Mouse (Mus musculus) adrenal gland, postnatal 10 days (tissue): ENCODE data around the gene Inpp5b. TPM values are rescaled to one million over a fixed set of nuclear protein-coding genes. Genes with fewer than 3 reads are reported as not detected.
"Not testable (repeated sequence)": the region's sequence is repeated elsewhere in the genome, so short reads cannot be mapped to it uniquely, and the experiment has no call there.

ENCODE experiments used
- DNase-seq: peaks from one replicate; pipeline ENCODE4 v3.0.0; 2021; ENCODE audit warnings: mixed read lengths
- total RNA-seq, 2 experiments: library from RNA; stranded (reverse); gene quantifications; 2 replicates each; pipeline ENCODE4 v1.2.3; 2021

Gene Inpp5b
- total RNA-seq, 2 experiments from 2014 or later, result 20.4 to 25.4 TPM

DNA sequence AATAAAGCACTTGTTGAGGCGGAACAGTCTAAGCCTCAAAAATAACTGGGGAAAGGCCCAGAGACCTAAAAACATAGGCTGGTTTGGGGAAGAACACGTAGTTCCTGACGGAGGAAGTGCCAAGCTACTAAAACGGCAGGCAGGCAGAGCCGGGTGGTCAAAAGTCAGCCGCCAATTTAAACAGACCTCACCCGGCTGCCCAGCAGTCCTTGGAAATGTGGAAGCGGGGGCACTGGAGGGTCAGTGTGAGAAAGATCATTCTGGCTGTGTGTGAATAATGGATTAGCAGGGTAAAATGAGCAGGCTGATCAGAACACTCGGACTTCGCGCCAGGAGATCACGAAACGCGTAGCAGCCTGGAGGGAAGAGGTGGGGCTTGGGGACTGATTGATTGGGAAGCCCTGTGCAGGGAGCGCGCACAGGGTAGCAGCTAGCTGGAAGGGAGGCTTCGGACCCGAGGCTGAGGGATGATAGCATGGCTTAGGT, 31.6 kb upstream of the Inpp5b start:
- DNase-seq, result no peak

DNA sequence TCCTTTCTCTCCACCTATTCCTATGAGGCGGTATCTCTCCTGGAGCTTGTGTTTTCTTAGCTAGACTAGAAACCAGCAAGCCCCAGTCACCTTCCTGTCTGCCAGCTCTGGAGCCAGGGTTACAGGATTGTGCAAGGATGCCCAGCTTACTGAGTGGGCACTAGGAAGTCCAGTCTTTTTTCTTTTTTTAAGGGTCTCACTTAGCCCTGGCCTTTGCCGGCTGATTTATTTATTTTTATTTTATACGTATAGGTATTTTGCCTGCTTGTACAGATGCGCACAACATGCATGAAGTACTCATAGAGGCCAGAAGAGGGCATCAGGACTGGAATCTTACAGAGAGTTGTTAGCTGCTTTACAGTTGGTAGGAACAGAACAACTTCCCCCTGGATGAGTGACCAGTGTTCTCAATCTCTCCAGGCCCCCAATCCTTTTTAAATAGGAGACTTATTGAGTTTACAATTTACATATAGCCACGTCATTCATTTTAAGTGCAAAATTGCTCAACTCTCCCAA, 30.8 kb upstream of the Inpp5b start:
- DNase-seq, result no peak

DNA sequence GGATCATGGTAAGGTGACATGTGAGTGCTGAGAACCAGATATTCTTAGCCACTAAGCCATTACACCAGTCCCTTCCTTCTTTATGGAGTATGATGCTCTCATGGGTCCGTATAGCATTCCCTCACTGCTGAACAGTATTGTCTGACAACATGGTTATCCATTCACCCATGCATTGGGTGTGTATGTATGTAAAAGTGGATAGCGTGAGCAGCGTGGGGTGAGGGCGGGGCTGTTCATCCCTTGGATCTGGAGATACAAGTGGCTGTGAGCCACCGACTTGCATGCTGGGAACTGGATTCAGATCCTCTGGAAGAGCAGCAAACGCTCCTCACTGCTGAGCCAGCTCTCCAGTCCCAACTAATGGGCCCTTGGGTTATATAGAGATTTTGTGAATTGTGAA, 29.0 kb upstream of the Inpp5b start:
- no peak for DNase-seq

GRCm38 (mm10) chr4:124713850-124714249, 27.8 kb upstream of the Inpp5b start:
- not testable (repeated sequence) for DNase-seq

GRCm38 (mm10) chr4:124714545-124715481, 26.8 kb upstream of the Inpp5b start, which contains the start of gene Sf3a3:
Gene Sf3a3 (plus strand): TSS chr4:124714776.
- peak; percentile 96 for DNase-seq

- DNase-seq, result no peak
These were observed 22.5 kb upstream of the Inpp5b start for GRCm38 (mm10) chr4:124719101-124719500.

DNA sequence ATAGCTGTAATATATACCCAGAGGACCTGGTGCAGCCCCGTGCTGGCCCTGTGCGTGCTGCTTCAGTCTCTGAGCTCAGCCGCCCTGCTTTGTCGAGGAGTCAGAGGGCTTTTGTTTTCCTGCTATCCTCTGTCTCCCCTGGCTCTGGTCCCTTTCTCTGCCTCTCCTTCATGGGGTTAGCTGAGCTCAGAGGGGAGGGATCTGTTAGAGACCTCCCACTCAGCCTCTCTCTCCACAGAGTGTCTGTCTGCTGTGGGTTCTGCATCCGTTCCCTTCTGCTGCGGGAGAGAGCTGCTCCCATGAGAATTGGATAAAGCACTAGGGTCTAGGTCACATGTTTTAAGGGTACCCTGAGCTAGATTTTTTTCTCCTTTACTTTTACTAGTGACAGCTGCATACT, 15.5 kb upstream of the Inpp5b start:
- DNase-seq, result no peak

DNA sequence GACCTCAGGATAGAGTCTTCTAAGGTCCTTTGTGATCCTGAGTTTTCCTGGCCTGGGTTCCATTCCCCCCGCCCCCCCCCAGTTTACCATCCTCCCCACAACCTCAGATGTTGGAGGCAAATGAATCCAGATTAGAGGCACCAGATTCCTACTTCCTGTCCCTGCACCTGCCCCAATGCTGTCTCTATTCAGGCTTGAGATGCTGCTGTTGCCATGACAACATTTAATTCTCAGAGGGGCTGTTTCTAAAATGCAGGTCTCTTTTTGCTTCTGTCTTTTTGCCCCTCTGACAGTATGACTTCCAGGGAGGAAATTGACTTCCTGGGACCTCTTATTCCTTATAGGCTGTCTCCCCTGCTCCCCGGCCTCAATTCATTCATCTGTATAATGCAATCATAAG, 4.7 kb upstream of the Inpp5b start:
- DNase-seq, result no peak

DNA sequence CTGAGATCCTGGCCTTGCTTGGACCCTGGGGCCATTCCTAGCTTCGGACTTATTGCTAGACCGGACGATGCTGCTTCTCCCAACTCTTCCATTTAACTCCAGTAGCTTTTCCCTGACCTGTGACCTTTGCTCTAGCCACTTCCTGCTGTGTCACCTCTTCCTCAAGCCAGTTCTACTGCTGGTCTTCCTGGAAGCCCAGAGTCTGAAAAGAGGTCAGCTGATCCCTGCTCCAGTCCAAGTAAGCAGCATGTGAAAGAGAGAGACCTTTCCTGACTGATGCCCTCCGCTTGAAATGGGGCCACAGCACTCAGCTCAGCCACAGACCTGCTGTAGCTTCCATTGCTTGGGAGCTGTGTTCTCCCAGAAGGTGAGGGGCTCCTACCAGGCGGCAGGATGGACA, 4.2 kb upstream of the Inpp5b start:
- DNase-seq, result no peak

- no peak for DNase-seq
These were observed 3.6 kb upstream of the Inpp5b start for GRCm38 (mm10) chr4:124738013-124738412.

DNA sequence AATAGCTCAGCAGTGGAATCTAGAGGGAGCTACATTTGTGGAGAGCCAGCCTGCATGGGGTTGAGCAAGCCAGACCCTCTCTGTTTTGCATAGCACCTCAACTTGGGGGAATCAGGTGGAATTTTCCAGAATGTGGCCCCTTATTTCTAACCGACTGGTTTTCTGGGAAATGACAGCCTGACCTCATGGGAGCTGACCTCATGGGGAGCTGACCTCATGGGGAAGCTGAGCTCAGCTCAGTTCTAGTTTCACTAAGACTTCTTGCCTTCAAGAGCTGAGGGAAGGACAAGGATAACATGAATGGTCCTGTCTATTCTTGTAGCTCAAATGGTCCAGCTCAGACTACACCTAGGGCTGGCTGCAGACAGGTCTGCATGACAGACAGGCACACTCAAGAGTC, 2.9 kb upstream of the Inpp5b start:
- DNase-seq, result no peak

- no peak for DNase-seq
These were observed 1.2 kb downstream of the Inpp5b start for GRCm38 (mm10) chr4:124742839-124743238.

DNA sequence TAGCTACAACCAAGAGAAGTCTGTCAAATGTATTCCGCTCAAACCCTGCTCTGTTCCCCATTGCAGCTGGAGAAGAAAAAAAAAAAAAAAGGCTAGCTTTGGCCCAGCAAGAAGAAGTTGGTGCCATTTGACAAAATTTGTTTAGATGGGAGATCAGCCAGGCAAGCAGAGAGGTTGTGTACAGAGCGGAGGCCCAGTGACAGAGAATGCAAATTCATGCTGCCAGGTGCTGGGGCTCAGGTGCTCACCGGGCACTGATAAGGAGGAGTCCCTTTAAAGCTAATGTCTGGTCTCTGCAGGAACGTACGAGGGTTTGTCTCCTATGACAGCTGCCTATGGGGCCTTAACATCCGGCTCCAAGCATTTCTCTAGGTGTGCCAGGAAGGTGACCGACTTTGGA, 4.9 kb downstream of the Inpp5b start:
- no peak for DNase-seq

DNA sequence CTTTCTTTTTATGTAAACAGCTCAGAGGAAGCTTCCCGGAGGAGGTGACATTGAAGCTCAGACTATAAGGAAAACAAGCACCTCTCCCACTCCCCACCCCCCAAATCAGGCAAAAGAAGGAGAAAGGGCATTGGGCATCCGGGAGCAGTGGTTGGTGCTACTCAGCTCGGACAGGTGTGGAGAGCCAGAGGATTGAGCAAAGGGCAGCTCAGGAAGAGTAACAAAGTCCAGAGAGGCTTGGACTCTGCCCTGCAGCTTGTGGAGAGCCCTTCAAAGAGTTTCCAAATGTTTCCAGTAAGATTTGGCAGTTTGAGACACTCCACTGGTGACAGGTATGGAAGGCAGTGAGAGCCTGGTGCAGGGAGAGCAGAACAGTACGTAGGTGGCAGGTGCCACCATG, 6.2 kb downstream of the Inpp5b start:
- no peak for DNase-seq

DNA sequence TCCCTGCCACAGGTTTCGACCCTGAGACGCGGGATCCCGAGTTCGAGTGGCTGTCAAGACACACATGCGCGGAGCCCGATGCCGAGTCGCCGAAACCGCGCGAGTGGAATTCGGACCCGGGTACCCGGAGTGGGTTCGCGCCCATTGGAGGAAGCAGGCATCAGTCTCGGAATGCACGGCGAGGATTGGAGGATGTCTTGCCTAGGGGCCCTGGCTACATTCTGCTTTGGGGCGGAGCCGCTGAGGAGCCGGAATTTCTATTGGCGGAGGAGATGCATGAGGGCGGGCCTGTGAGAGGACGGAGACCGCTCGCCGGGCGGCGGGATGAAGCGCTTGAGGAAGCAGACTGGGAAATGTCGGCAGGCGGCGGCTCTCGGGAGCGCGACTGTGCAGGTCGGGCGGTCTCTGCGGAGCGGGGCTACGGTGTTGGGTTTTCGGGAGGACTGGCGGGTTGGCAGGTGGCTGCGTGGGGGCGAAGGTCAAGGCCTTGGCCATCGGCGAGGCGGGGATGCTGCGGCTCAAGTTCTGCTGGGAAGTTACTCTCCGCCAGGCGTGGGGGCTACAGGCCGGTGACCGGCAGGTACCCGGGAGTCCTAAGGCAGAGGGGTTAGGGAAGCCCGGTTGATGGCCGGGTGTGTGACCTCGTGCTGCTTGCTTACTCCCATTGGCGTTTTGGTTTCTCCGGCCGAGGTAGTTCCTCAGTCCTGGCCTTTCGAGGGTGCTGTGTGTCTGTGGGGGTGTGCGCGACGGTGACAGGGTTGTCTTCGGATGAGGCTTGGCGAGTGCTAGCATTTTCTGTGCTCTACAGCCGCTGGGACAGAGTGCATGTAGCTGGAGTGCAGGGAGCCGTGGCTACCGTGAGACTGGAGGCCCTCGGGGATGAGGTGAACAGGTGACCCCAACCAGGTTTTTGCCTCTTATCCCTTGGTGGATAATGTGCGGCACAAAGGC, 9.9 kb downstream of the Inpp5b start:
- DNase-seq, result peak; percentile 99

- DNase-seq, result peak; percentile 33
These were observed 10.9 kb downstream of the Inpp5b start for GRCm38 (mm10) chr4:124752281-124753199.

GRCm38 (mm10) chr4:124755526-124755925, 13.9 kb downstream of the Inpp5b start:
- no peak for DNase-seq

DNA sequence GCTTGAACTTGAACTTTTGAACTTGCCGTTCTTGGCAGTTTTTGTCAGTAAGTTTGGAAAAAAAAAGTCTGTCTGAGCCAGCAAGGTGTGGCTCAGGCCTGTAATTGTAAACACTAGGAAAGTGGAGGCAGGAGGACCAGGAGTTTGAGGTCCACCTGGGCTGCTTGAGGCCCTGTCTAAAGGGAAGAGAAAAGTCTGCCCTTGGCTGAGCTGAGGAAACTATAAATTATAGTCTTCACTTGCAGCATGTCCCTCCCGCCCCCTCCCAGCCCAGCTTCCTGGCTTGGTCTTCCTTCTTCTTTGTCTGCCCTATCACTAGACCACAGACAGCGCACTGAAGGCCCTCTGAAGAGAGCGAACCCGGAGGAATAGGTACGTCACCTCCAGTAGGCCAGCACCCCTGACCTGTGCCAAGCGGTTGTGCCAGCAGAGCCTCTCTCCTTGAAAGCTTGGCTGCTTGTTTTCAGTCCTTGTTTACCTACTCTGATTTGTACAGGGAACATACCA, 17.7 kb downstream of the Inpp5b start:
- peak; percentile 67 for DNase-seq

- DNase-seq, result no peak
These were observed 19.6 kb downstream of the Inpp5b start for GRCm38 (mm10) chr4:124761201-124761600.

DNA sequence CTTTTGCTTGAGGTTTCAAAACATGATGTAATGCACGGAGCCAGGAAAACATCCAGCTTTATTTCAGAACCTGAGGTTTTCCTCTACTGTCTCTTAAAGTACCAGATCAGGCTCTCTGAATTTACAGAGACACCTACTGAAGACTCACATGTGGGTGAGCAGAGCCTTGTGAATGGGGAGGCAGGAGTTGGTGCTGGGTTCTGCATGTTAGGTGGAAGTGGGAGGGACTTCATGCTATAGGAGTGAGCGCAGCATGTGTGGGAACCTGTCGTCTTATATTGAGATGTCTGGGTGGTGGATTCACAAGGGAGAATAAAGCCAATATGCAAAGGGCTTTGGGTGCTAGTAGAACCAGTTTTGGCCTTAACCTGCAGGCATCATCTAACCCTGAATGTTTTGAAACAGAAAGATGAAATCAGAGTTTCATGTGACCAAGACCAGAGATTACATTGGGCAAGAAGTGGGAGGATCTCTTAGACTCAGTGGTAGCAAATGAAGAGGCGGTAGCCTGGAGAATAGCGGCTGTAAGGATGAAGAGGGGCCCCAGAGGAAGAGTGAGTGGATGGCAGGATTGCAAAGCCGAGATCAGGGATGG, 21.3 kb downstream of the Inpp5b start:
- no peak for DNase-seq
